Mouse (Mus musculus) neural tube, embryonic 12.5 days (tissue): ENCODE data around the gene Mtfmt. TPM values are rescaled to one million over a fixed set of nuclear protein-coding genes. Genes with fewer than 3 reads are reported as not detected.

Source experiments
- ATAC-seq: fragments of 200-750 bp; cut with Nextera tagmentation; 2 replicates; pipeline ENCODE4 v1.8.0; 2017; ENCODE audit warnings: low read depth, mild to moderate bottlenecking, moderate TSS enrichment, moderate library complexity; ENCODE audit not compliant: low FRiP score
- H3K27ac ChIP-seq: fragments of 300-500 bp; sonication (generic); 2 replicates; pipeline ENCODE4 v1.5.1; 2016
- H3K27me3 ChIP-seq: fragments of 300-500 bp; sonication (generic); replicated peaks from 2 replicates; pipeline ENCODE4 v1.6.1; 2016; ENCODE audit warnings: mild to moderate bottlenecking
- H3K36me3 ChIP-seq: fragments of 300-500 bp; sonication (generic); 2 replicates; pipeline ENCODE4 v1.6.1; 2016; ENCODE audit warnings: mild to moderate bottlenecking
- H3K4me1 ChIP-seq: fragments of 300-500 bp; sonication (generic); 2 replicates; pipeline ENCODE4 v1.6.1; 2016
- H3K4me2 ChIP-seq: fragments of 300-500 bp; sonication (generic); replicated peaks from 2 replicates; pipeline ENCODE4 v1.6.1; 2016; ENCODE audit warnings: mild to moderate bottlenecking
- H3K4me3 ChIP-seq: fragments of 300-500 bp; sonication (generic); 2 replicates; pipeline ENCODE4 v1.5.1; 2016
- H3K9ac ChIP-seq: fragments of 300-500 bp; sonication (generic); 2 replicates; pipeline ENCODE4 v1.6.1; 2016; ENCODE audit warnings: mild to moderate bottlenecking
- H3K9me3 ChIP-seq: fragments of 300-500 bp; sonication (generic); 2 replicates; pipeline ENCODE4 v1.6.1; 2016; ENCODE audit warnings: mild to moderate bottlenecking
- WGBS: fragments of 180-500 bp; shearing (Covaris S2); methylation state at CpG from one replicate; pipeline ENCODE4 v1.1.7; 2016; 5-methylcytosine and 5-hydroxymethylcytosine counted together
- polyA plus RNA-seq: library from polyadenylated mRNA; unstranded; fragments of >200 nt; fragmentation: Nextera tagmentation; extraction: Ambion mirVana; gene quantifications from 2 replicates; pipeline ENCODE4 v1.2.1, GENCODE M21; 2016

The Mtfmt gene
- polyA plus RNA-seq, 1 experiment from 2014 or later = 24.9 TPM

DNA sequence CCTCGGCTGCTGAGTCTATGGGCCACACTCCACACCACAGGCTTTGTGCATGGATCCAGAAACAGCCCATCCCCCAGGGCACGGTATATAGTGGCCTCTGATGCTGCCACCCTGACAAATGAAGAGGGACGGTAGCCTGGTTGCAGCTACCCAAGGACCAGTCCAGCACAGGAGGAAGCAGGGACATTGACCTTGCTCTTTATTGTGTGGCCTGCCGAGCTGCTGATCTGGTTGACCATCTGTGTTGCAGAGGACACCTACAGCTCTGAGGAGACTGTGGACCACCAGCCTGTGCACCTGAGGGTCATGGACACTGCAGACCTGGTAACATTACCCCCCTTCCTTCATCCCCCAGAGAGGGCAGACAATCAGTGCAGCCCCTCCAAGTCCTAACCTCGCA, 28.3 kb upstream of the Mtfmt start:
- H3K9me3 ChIP-seq = no peaks in the 10 kb centered on the region
- H3K36me3 ChIP-seq = no peaks in the 10 kb centered on the region
- H3K4me1 ChIP-seq = no peaks in the 10 kb centered on the region
- H3K27me3 ChIP-seq = no peaks in the 10 kb centered on the region
- no peak overlapping the region for H3K4me3 ChIP-seq
- H3K9ac ChIP-seq = no peak overlapping the region
- no peak overlapping the region for H3K27ac ChIP-seq
- no peak for ATAC-seq
- WGBS = 82% methylated on average over 5 of the region's 5 CpGs
- H3K4me2 ChIP-seq = no peak overlapping the region

DNA sequence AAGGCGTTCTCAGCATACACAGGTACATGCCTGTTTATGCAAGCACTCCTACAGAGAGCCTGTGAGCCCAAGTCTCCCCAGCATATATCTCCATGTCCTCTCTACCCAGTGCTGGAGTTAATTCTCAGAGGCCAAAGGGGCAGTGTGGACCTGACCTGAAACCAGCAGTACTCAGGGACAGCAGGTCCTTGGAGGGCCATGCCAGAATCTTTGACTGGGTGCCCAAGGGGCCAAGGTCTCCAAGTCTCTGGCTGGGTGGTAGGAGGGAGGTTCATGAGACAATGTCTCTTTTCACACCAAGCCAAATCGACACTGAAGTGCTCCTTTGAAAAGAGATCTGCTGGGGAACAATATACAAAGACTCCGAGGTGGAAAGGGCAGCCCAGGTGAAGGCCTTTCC, 27.7 kb upstream of the Mtfmt start:
- Histone ChIP-seq H3K9ac (no peak overlapping the region), H3K27me3 (no peaks in the 10 kb centered on the region), H3K36me3 (no peaks in the 10 kb centered on the region), H3K4me3 (no peak overlapping the region), H3K27ac (no peak overlapping the region), H3K4me1 (no peaks in the 10 kb centered on the region), H3K9me3 (no peaks in the 10 kb centered on the region), H3K4me2 (no peak overlapping the region)
- no peak for ATAC-seq
- WGBS = 73% methylated on average over 3 of the region's 3 CpGs

DNA sequence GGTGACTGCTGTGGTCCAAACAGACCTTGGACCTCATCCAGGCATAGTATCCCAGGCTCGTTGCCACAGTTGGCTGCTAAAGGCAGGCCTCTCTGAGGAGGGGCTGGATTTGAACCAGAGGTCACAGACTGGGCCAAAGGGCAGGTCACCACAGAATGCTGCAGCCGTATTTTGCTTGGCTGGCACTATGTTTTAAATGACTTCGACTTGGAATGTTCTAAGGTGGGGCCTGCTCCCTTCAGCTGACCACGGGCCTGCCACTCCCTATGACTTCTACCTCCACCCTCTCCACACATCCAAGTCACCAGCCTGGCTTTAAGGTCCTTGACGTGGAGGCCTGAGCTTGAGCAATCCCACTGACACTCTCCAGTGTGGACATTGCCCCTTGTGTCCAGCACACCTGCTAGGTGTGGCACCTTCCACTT, 26.7 kb upstream of the Mtfmt start:
- no peak overlapping the region for H3K4me3 ChIP-seq
- no peaks in the 10 kb centered on the region for H3K9me3 ChIP-seq
- no peak overlapping the region for H3K4me2 ChIP-seq
- H3K4me1 ChIP-seq = no peaks in the 10 kb centered on the region
- no peaks in the 10 kb centered on the region for H3K27me3 ChIP-seq
- H3K36me3 ChIP-seq = no peaks in the 10 kb centered on the region
- WGBS = 79% methylated on average over 5 of the region's 5 CpGs
- no peak overlapping the region for H3K9ac ChIP-seq
- no peak overlapping the region for H3K27ac ChIP-seq
- ATAC-seq = no peak

DNA sequence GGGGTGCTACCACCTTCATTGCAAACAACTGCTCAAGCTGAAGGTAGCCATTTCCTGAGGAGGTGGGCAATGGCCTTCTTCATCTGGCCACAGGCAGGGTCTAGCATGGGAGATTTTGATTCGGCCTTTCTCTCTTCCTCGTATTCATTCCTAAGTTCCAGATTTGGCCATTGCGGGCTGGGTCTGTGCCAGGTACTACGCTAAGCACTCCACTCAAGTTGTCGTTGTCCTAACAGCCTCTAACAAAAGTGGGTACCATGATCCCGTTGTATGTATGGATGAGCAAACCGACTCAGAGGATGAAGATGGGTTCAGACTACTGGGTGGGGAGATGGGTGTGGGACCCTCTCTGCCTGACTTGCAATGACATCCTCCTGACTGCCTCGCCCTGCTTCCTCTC, 25.2 kb upstream of the Mtfmt start:
- Histone ChIP-seq H3K36me3 (no peaks in the 10 kb centered on the region), H3K27me3 (no peaks in the 10 kb centered on the region), H3K4me3 (no peak overlapping the region), H3K27ac (no peak overlapping the region), H3K9ac (no peak overlapping the region), H3K9me3 (no peaks in the 10 kb centered on the region), H3K4me2 (no peak overlapping the region), H3K4me1 (no peaks in the 10 kb centered on the region)
- ATAC-seq = no peak
- 92% methylated on average over 8 of the region's 8 CpGs for WGBS

DNA sequence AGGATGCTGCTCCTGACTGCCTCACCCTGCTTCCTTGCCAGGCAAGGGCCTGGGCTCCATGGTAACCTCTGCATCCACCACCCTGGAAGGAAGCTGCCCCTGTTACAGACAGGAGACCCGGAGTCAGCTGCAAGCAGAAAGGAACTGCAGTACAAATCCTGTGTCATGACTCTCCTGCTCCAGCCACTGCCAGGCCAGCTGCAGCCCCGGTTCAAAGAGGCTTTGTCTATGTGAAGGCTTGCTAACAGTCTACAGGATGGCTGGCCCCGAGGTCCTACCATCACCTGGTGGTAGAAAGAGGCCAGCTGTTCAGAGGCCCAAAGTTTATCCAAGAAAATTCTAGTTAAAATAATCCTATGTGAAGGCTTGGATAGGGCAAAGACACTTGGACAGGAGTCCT, 24.3 kb upstream of the Mtfmt start:
- Histone ChIP-seq H3K27ac (no peak overlapping the region), H3K9me3 (no peaks in the 10 kb centered on the region), H3K36me3 (no peaks in the 10 kb centered on the region), H3K27me3 (no peaks in the 10 kb centered on the region), H3K4me3 (no peak overlapping the region), H3K9ac (no peak overlapping the region), H3K4me2 (no peak overlapping the region), H3K4me1 (no peaks in the 10 kb centered on the region)
- no peak for ATAC-seq
- 79% methylated on average over 3 of the region's 3 CpGs for WGBS

DNA sequence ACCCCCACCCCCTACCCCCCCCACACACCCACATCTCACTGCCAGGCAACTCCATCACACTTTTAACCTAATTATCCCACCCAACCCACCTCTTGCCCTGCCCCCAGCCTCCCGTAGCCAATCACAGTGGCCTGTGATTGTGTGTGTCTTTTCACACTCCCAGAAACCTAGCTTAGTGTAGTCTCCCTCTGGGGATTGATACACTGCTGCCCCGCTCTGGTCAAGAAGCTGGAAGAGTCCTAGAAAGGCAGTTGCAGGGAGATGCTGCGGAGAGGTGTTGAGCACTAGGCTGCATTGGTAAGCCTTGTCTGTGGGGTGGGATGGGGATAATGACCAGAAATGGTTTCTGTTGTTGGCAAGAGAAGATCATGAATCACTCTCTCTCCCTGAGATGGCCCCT, 17.8 kb upstream of the Mtfmt start:
- Histone ChIP-seq H3K4me2 (no peak overlapping the region), H3K4me3 (no peak overlapping the region), H3K9ac (no peak overlapping the region), H3K9me3 (no peaks in the 10 kb centered on the region), H3K36me3 (no peaks in the 10 kb centered on the region), H3K4me1 (no peaks in the 10 kb centered on the region), H3K27me3 (no peaks in the 10 kb centered on the region), H3K27ac (no peak overlapping the region)
- ATAC-seq = no peak
- WGBS = 46% methylated on average over 3 of the region's 3 CpGs

DNA sequence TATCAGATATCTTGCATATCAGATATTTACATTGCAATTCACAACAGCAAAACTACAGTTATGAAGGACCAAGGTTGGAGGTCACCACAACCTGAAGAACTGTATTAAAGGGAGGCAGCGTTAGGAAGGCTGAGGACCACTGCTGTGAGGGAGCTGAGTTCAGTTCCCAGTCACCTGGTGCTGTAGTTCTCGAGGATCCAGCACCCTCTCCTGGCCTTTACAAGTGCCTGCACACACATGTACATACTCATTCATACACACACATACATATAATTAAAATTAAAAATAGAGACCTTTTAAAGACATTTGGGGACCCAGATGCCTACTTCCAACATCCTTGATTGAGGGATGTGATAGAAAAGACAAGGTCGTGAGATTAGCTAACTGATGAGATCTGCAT, 15.9 kb upstream of the Mtfmt start:
- Histone ChIP-seq H3K27ac (no peak overlapping the region), H3K4me2 (no peak overlapping the region), H3K9me3 (no peaks in the 10 kb centered on the region), H3K4me1 (no peaks in the 10 kb centered on the region), H3K27me3 (no peaks in the 10 kb centered on the region), H3K4me3 (no peak overlapping the region), H3K36me3 (no peaks in the 10 kb centered on the region), H3K9ac (no peak overlapping the region)
- WGBS = 73% methylated on average over 3 of the region's 3 CpGs
- no peak for ATAC-seq

DNA sequence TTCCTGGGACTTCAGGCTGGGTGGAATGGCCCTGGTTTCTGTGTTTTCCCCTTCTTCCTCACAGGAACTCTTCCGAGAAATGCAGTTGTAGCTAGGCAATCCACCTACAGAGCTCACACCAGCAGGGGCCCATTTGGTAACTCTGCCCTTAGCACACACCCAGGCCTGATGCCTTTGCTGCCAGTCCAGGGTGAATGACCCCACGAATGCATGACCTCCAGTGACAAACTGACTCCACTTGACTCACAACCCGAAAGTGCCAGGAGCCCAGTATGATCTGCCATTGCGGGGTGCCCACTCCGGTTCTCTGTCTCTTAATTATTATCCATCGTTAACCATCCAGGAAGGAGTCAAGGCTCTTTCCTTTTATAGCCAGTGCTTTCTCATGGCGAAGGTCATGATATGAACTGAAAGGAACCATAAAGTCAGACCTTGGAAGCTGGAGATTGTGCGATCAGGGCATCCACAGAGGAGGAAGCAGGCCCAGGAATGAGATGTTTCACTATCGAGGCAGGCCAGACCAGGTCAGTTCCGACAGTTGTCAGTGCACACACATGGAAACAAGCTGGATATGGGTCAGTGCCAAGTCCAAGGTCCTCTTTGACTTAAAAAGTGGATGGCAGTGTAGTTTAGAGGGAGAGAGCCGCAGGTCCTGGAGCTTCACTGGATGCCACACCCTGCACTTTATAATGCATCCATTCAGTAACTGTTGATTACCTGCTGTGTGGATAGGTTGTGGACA, 12.7 kb upstream of the Mtfmt start, which contains the start of gene Slc51b:
Gene Slc51b, minus strand, starts transcription at position 196 of the 742 bp plus-strand sequence.
- Histone ChIP-seq H3K4me3 (no peak within 1 kb of the TSS), H3K27ac (no peak within 1 kb of the TSS), H3K27me3 (no peaks in the 10 kb centered on the region), H3K9ac (no peak within 1 kb of the TSS), H3K36me3 (no peaks in the 10 kb centered on the region), H3K4me1 (no peaks in the 10 kb centered on the region), H3K4me2 (no peak within 1 kb of the TSS), H3K9me3 (no peaks in the 10 kb centered on the region)
- 84% methylated on average over 11 of the region's 11 CpGs for WGBS
- no peak for ATAC-seq

DNA sequence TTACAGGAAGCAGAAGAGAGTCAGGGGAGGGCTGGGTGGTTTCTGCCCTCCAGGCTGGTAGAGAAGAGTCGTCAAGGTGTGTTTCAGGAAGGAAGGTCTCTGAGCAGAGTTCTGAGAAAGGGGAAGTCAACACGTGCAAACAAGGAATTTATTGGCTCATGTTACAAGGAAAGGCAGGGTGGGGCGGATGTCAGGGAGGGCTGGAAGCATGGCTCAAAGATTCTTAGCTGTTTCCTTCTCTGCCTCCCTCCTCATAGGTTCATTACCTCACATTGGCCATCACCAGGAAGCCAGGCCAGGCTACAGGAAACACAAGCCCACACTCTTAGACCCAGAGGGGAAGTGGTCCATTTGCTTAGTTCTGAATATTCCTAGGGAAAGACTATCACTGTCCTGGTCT, 11.2 kb upstream of the Mtfmt start:
- no peaks in the 10 kb centered on the region for H3K4me1 ChIP-seq
- no peaks in the 10 kb centered on the region for H3K9me3 ChIP-seq
- no peaks in the 10 kb centered on the region for H3K27me3 ChIP-seq
- H3K4me2 ChIP-seq = no peak overlapping the region
- H3K27ac ChIP-seq = no peak overlapping the region
- no peaks in the 10 kb centered on the region for H3K36me3 ChIP-seq
- no peak overlapping the region for H3K9ac ChIP-seq
- no peak overlapping the region for H3K4me3 ChIP-seq
- 45% methylated on average over 3 of the region's 3 CpGs for WGBS
- ATAC-seq = no peak

DNA sequence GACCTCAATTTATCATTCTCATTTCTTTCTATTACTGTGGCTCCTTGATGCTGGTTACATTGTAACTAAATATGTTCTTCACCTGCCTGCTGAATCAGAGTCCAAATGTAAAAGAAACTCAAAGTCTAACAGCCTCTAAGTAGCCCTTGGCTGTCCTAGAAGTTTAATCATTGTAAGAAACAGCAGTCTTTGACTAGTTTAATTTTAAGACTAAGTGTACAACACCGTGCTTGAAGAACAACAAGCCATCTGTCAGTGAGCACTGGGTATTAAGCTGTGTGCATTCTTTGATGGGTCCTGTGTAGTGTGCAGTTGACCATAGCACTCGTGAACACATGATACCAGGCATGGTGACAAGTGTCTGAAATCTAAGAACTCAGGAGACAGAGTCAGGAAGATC, 8.1 kb upstream of the Mtfmt start:
- Histone ChIP-seq H3K4me2 (no peak overlapping the region), H3K9me3 (no peaks in the 10 kb centered on the region), H3K4me1 (no peaks in the 10 kb centered on the region), H3K4me3 (no peak overlapping the region), H3K36me3 (no peaks in the 10 kb centered on the region), H3K27ac (no peak overlapping the region), H3K27me3 (no peaks in the 10 kb centered on the region), H3K9ac (no peak overlapping the region)
- ATAC-seq = no peak
- 84% methylated on average over 2 of the region's 2 CpGs for WGBS

DNA sequence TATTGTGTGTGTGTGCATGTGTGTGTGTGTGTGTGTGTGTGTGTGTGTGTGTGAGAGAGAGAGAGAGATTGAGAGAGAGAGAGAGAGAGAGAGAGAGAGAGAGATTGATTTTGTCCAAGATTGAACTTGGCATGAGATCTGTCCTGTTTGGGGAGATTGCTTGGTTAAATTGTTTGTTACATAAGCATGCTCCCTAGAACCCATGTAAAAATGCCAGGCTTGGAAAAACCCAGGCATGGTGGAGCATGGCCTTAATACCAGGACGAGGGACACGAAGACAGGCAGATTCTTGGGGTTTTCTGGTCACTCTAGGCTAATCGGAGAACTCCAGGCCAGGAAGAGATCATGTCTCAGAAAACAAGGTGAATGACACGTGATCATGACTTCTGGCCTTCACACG, 7.6 kb upstream of the Mtfmt start:
- no peaks in the 10 kb centered on the region for H3K27me3 ChIP-seq
- H3K9ac ChIP-seq = no peak overlapping the region
- H3K4me2 ChIP-seq = no peak overlapping the region
- no peaks in the 10 kb centered on the region for H3K36me3 ChIP-seq
- 90% methylated on average over 5 of the region's 5 CpGs for WGBS
- no peak overlapping the region for H3K4me3 ChIP-seq
- H3K9me3 ChIP-seq = no peaks in the 10 kb centered on the region
- ATAC-seq = no peak
- H3K27ac ChIP-seq = no peak overlapping the region
- no peaks in the 10 kb centered on the region for H3K4me1 ChIP-seq

DNA sequence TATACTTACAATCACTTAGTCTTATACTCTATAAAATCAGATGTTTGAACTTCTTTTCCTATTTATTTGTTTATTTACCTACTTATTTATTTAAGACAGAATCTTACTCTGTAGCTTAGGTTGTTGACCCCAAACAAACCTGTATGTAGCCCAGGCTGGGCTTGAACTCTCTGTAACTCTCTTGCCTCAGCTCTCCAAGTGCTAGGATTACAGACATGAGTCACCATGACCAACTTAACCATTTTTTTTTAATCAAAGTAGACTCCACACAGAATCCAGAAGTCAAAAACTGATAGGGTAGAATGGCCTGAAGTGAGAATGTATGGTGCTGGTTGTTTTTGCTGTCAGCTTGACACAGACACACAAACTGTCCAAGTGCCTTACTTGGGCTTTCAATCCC, 5.2 kb upstream of the Mtfmt start:
- Histone ChIP-seq H3K4me2 (no peak overlapping the region), H3K4me1 (no peaks in the 10 kb centered on the region), H3K9ac (no peak overlapping the region), H3K4me3 (no peak overlapping the region), H3K27ac (no peak overlapping the region), H3K9me3 (no peaks in the 10 kb centered on the region), H3K27me3 (no peaks in the 10 kb centered on the region), H3K36me3 (no peaks in the 10 kb centered on the region)
- no peak for ATAC-seq

DNA sequence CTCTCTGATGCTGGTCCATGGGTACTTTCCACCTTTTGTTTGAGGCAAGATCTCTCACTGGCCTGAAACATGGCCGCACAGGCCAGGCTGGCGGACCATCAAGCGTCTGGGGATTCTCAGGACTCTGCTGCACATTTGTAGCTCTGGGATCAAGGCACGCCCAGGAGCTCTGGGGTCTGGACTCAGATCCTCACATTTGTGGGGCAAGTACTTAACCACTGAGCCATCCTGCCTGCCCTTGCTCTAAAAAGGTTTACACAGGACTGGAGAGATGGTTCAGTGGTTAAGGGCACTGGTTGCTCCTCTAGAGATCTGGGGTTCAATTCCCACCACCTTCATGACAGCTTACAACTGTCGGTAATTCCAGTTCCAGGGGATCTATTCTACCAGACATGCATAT, 4.7 kb upstream of the Mtfmt start:
- Histone ChIP-seq H3K27ac (no peak overlapping the region), H3K36me3 (no peaks in the 10 kb centered on the region), H3K9me3 (no peaks in the 10 kb centered on the region), H3K4me2 (no peak overlapping the region), H3K4me1 (no peaks in the 10 kb centered on the region), H3K4me3 (no peak overlapping the region), H3K9ac (no peak overlapping the region), H3K27me3 (no peaks in the 10 kb centered on the region)
- no peak for ATAC-seq
- 89% methylated on average over 5 of the region's 5 CpGs for WGBS
